Mouse (Mus musculus): ENCODE results near the gene Xbp1. TPM values are rescaled to one million over a fixed set of nuclear protein-coding genes. Genes with fewer than 3 reads are reported as not detected.
A peak's percentile ranks its signal among the peaks of the same experiment; 100 is the strongest.

The Xbp1 gene
- polyA plus RNA-seq, 1 experiment from 2014 or later = 116 TPM

DNA sequence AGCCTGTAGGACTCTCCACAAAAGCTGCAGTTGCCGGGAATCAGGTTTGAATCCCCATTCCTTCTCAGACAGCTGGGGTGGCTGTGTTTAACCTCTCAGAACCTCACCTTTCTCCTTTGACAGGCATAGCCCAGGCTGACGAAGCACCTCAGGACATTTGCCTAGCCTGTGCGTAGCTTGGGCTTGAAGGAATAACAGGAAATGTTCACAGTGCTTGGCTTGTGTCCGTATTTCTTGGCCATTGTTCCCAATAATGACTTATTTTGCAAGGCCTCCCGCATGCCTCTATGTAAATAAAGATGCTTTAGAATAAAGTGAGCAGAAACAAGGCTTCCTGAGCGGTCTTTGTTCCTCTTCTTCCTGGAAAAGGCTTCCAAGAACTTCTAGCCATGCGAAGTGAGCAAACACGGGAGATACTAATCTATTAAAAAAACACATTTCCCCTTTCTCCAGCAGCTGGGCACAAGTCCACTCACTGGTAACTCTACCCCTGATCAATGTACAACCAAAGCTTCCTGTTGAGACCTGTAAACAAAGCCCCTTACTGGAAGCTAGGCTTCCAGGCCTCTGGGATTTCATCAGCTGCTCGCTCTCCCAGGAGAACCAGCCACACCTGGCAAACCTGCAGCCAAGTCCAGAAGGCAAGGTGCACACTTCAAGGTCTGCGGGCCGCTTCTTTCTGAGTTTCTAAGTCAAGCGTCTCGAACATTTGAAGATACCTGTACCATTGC is 21.4 kb upstream of the Xbp1 start:
- H3K9ac ChIP-seq (ENCODE audit: low read depth, low read length) = no peak overlapping the region
- no peak overlapping the region for H3K4me3 ChIP-seq (ENCODE audit: low read depth, low read length)
- no peaks in the 10 kb centered on the region for H3K9me3 ChIP-seq (replicated peaks; ENCODE audit: control insufficient read depth, low read length)
- ATAC-seq (ENCODE audit: low read depth) = peak; percentile 68
- peak overlapping the region; percentile 28 for H3K4me2 ChIP-seq (ENCODE audit: low read depth, low read length)
- peak overlapping the region; percentile 78 for H3K27ac ChIP-seq (ENCODE audit: low read length)
- peaks cover 18% of the 10 kb centered on the region for H3K4me1 ChIP-seq (ENCODE audit: control insufficient read depth, low read depth, low read length)
- no peaks in the 10 kb centered on the region for H3K36me3 ChIP-seq (ENCODE audit: control insufficient read depth, insufficient read depth)
- H3K27me3 ChIP-seq (ENCODE audit: control insufficient read depth, insufficient read depth, low read depth, low read length) = no peaks in the 10 kb centered on the region
- 47% methylated on average over 13 of the region's 13 CpGs for WGBS (ENCODE audit: insufficient replicate concordance)

DNA sequence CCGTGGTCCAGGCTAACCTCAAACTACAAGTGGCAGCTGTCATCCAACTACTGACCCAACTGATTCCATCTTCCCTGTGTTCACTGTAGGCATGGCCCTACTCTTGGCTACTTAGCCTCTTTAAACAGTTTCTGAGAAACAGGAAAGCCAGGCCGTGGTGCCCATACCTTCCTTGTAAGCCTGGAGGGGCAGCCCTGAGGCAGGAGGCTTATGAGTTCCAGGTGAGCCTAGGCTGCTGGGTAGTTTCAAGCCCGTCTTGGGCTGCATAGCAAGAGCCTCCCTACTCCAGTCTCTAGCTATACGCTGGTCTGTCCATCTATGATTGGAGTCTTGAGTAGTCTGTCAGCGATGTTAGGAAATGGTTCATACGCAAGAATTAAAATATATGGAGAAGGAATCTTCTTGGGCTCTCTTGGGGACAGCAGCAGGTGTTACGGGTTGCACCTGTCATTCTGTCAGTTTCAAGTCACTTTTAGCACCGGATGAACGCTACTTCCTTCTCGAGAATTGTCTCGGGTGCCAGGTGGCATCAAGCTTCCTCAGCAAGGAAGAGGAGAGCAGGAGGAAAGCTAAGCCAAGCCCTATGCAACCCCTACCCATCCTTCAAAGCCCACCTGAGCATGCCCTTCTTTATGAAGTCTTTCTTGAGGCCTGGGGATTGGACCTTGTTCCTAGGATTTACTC is 20.4 kb upstream of the Xbp1 start:
- WGBS (ENCODE audit: insufficient replicate concordance) = 52% methylated on average over 11 of the region's 11 CpGs
- no peaks in the 10 kb centered on the region for H3K27me3 ChIP-seq (ENCODE audit: control insufficient read depth, insufficient read depth, low read depth, low read length)
- no peaks in the 10 kb centered on the region for H3K36me3 ChIP-seq (ENCODE audit: control insufficient read depth, insufficient read depth)
- H3K27ac ChIP-seq (ENCODE audit: low read length) = peak overlapping the region; percentile 78
- 0 out of 2 replicates have a peak overlapping the region, but pooled peaks have one; percentile 28 for H3K4me2 ChIP-seq (ENCODE audit: low read depth, low read length)
- no peak for ATAC-seq (ENCODE audit: low read depth)
- H3K4me1 ChIP-seq (ENCODE audit: control insufficient read depth, low read depth, low read length) = peaks cover 18% of the 10 kb centered on the region
- H3K4me3 ChIP-seq (ENCODE audit: low read depth, low read length) = no peak overlapping the region
- no peak overlapping the region for H3K9ac ChIP-seq (ENCODE audit: low read depth, low read length)
- H3K9me3 ChIP-seq (replicated peaks; ENCODE audit: control insufficient read depth, low read length) = no peaks in the 10 kb centered on the region

DNA sequence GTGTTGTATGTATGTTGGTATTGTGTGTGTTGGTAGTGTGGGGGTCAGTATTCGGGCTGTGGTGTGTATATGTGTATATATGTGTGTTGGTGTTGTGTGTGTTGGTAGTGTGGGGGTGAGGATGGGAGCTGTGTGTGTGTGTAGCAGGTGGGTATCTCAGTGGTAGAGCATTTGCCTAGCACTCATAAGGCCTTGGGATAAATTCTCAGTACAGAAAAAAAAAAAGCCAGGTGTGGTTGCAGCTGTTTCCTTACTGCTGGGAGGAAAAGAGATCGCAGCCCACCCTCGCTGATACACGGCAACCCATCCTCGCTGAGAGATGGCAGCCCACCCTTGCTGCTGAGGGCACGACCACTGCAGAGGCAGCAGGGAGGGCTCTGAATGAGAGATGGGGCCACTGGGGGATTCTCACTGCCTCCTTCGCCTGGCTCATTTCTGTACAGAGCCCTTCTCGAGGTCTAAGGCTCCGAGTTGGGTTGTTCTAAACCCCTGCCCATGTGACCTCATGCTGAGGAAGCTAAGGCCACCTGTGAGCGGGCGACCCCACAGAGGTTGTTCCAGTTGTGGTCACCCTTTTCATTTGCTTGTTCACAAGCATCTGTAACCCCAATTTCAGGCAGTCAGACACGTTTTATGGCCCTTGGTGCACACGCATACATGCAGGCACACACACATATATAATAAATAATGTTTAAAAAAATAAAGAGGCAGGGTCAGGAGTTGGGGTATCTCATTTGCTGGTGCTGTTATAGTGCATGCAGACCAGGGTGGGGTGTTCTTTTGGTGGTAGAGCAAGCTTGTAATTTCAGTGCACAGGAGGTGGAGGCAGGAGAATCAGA is 19.3 kb upstream of the Xbp1 start:
- Histone ChIP-seq H3K4me3 (ENCODE audit: low read depth, low read length) (no peak overlapping the region), H3K27me3 (ENCODE audit: control insufficient read depth, insufficient read depth, low read depth, low read length) (no peaks in the 10 kb centered on the region), H3K4me1 (ENCODE audit: control insufficient read depth, low read depth, low read length) (peaks cover 23% of the 10 kb centered on the region), H3K9ac (ENCODE audit: low read depth, low read length) (no peak overlapping the region), H3K9me3 (replicated peaks; ENCODE audit: control insufficient read depth, low read length) (no peaks in the 10 kb centered on the region), H3K4me2 (ENCODE audit: low read depth, low read length) (no peak overlapping the region), H3K36me3 (ENCODE audit: control insufficient read depth, insufficient read depth) (no peaks in the 10 kb centered on the region), H3K27ac (ENCODE audit: low read length) (peak overlapping the region; percentile 70; the same call in 1 of the 2 replicates)
- ATAC-seq (ENCODE audit: low read depth) = no peak
- WGBS (ENCODE audit: insufficient replicate concordance) = 61% methylated on average over 13 of the region's 13 CpGs

DNA sequence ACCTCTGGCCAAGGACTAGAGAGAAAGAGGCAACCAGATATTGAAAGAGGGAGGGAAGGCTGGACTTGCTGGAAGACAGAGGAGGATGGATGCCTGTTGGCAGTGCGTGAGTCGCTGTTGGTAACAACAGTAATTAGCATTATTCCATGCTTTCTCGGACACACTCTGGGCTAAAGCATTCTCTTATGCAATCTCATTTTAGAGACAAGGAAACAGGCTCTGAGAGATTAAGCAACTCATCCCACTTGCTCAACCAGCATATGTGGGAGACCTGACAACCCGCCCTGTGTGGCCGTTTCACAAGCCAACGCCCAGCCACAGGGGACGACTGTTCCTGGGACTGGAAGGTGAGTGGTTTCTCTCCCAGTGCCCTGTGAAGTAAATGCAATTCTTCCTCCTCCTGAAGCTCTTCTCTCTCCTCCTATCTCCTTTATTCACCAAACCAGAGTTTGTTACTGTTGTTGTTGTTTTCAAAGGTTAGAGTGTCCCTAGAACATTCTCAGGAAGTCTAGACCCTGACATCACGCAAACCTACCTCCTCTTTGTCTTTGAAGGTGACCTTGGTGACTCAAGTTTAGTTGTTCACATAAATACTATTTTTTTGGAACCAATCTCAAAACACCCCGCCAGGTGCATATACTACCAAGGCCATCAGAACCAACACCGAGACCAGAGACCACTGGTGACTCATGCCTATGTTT is 18.0 kb upstream of the Xbp1 start:
- Histone ChIP-seq H3K36me3 (ENCODE audit: control insufficient read depth, insufficient read depth) (no peaks in the 10 kb centered on the region), H3K9me3 (replicated peaks; ENCODE audit: control insufficient read depth, low read length) (no peaks in the 10 kb centered on the region), H3K4me3 (ENCODE audit: low read depth, low read length) (no peak overlapping the region), H3K27me3 (ENCODE audit: control insufficient read depth, insufficient read depth, low read depth, low read length) (no peaks in the 10 kb centered on the region), H3K27ac (ENCODE audit: low read length) (peak overlapping the region; percentile 72), H3K9ac (ENCODE audit: low read depth, low read length) (no peak overlapping the region), H3K4me1 (ENCODE audit: control insufficient read depth, low read depth, low read length) (peaks cover 25% of the 10 kb centered on the region), H3K4me2 (ENCODE audit: low read depth, low read length) (peak overlapping the region; percentile 32; the same call in 1 of the 2 replicates)
- WGBS (ENCODE audit: insufficient replicate concordance) = 52% methylated on average over 10 of the region's 10 CpGs
- ATAC-seq (ENCODE audit: low read depth) = peak; percentile 61

DNA sequence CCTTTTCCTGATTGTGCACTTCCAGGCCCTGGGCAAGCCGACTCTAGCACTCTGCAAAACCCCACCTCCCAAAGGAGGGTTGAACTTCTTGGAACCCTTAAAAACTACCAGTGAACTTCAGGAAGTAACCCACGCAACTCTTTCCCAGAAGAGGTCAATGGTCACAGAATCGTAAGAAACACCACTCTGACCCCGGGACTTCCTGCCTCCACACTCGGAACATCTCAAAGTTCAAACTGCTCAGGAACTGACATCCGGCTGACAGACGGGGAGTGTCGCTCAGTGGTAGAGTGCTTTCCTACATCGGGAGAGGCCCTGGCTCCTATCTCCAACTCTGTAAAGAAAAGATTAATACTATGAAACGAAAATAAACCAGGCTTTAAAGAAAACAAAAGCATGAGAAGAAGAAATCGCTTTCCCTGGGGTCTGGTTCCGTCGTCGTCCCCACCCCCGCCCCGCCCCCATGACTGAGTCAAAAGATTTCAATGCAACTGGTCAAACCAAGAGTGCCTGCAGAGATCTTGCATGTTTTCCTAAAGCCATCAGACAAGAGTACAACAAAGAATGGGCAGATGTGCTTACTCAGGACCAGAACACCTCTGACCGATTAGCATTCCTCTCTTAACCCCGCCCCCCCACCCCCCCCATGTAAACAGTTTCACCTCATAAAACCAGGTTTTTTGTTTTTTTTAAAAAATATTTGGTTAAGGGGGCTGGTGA is 14.4 kb upstream of the Xbp1 start:
- H3K27ac ChIP-seq (ENCODE audit: low read length) = peak overlapping the region; percentile 80
- H3K4me1 ChIP-seq (ENCODE audit: control insufficient read depth, low read depth, low read length) = peaks cover 32% of the 10 kb centered on the region
- 3% methylated on average over 18 of the region's 18 CpGs for WGBS (ENCODE audit: insufficient replicate concordance)
- H3K9me3 ChIP-seq (replicated peaks; ENCODE audit: control insufficient read depth, low read length) = no peaks in the 10 kb centered on the region
- peak overlapping the region; percentile 25; the same call in 1 of the 2 replicates for H3K9ac ChIP-seq (ENCODE audit: low read depth, low read length)
- H3K4me3 ChIP-seq (ENCODE audit: low read depth, low read length) = peak overlapping the region; percentile 45
- H3K4me2 ChIP-seq (ENCODE audit: low read depth, low read length) = peak overlapping the region; percentile 67
- H3K36me3 ChIP-seq (ENCODE audit: control insufficient read depth, insufficient read depth) = no peaks in the 10 kb centered on the region
- ATAC-seq (ENCODE audit: low read depth) = peak; percentile 57
- H3K27me3 ChIP-seq (ENCODE audit: control insufficient read depth, insufficient read depth, low read depth, low read length) = no peaks in the 10 kb centered on the region

DNA sequence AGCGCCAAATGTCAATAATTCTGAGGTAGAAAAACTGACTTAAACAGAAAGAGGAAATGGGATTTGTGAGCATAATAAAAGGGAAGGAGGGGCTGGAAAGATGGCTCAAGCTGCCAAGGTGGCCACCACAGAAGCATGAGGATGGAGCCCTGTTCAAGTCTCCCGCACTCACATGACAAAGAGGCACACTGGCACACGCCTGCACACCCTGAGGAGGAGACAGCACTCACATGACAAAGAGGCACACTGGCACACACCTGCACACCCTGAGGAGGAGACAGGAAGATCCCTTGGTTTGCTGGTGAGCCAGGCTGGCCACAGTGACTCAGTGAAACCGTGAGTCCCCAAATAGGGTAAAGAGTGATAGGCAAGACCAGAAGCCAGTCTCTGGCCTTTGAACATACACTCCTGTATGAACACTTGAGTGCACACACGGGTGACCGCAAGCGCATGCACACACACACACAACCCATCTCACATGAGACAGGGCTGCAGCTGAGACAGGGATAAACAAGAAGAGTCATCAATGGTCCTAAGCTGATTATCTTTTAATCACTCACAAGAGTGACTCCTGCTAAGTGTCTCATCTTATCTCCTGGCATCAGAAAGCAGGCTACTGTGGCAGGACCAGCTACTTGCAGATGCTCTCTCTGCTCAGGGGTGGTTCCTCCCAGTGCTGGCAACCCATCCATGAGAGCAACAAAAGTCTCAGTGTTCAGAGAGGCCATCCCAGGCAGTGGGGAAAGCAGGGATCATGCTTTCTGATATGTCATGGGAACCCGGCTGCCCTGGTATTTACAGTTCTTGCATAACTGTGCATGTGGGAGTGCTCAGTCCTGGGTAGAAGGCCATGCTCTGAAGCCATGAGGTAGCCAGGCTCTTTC is 11.0 kb upstream of the Xbp1 start:
- H3K27me3 ChIP-seq (ENCODE audit: control insufficient read depth, insufficient read depth, low read depth, low read length) = no peaks in the 10 kb centered on the region
- no peak overlapping the region for H3K4me2 ChIP-seq (ENCODE audit: low read depth, low read length)
- no peak overlapping the region for H3K4me3 ChIP-seq (ENCODE audit: low read depth, low read length)
- H3K9ac ChIP-seq (ENCODE audit: low read depth, low read length) = no peak overlapping the region
- peak overlapping the region; percentile 68 for H3K27ac ChIP-seq (ENCODE audit: low read length)
- H3K9me3 ChIP-seq (replicated peaks; ENCODE audit: control insufficient read depth, low read length) = no peaks in the 10 kb centered on the region
- ATAC-seq (ENCODE audit: low read depth) = peak; percentile 73
- H3K4me1 ChIP-seq (ENCODE audit: control insufficient read depth, low read depth, low read length) = peaks cover 22% of the 10 kb centered on the region
- 48% methylated on average over 8 of the region's 8 CpGs for WGBS (ENCODE audit: insufficient replicate concordance)
- H3K36me3 ChIP-seq (ENCODE audit: control insufficient read depth, insufficient read depth) = no peaks in the 10 kb centered on the region

DNA sequence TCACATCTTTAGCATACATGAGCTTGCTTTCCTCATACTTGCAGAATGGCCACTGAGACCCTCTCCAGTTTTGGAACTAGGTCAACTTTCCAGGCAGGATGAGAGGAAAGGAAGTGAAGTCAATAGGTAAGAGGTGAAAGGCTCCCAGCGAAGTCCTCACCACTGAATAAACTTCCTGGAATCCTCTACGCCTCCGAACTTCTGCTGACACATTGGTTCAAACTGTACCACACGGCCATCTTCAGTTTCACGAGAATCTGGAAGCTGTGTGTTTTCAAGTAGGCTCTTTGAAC is 10.4 kb upstream of the Xbp1 start:
- no peaks in the 10 kb centered on the region for H3K36me3 ChIP-seq (ENCODE audit: control insufficient read depth, insufficient read depth)
- H3K4me3 ChIP-seq (ENCODE audit: low read depth, low read length) = no peak overlapping the region
- no peaks in the 10 kb centered on the region for H3K9me3 ChIP-seq (replicated peaks; ENCODE audit: control insufficient read depth, low read length)
- peak overlapping the region; percentile 68 for H3K27ac ChIP-seq (ENCODE audit: low read length)
- ATAC-seq (ENCODE audit: low read depth) = no peak
- WGBS (ENCODE audit: insufficient replicate concordance) = 55% methylated on average over 5 of the region's 5 CpGs
- no peaks in the 10 kb centered on the region for H3K27me3 ChIP-seq (ENCODE audit: control insufficient read depth, insufficient read depth, low read depth, low read length)
- no peak overlapping the region for H3K4me2 ChIP-seq (ENCODE audit: low read depth, low read length)
- H3K4me1 ChIP-seq (ENCODE audit: control insufficient read depth, low read depth, low read length) = peaks cover 22% of the 10 kb centered on the region
- H3K9ac ChIP-seq (ENCODE audit: low read depth, low read length) = no peak overlapping the region

Data from liver, embryonic 16.5 days (tissue).